Mouse (Mus musculus): Measurements from ENCODE around the gene Pecr.
A peak's percentile ranks its signal among the peaks of the same experiment; 100 is the strongest.

The Pecr gene

GRCm38 (mm10) chr1:72283992-72284485 lies at the start of gene Pecr, which contains the start of gene Tmem169:
Gene Pecr (minus strand): TSS chr1:72284314.
Gene Tmem169 (plus strand): TSS chr1:72284369.
- DNase-seq (ENCODE audit: extremely low read depth, insufficient read length, low spot score), result peak; percentile 99

- no peak for DNase-seq (ENCODE audit: extremely low read depth, insufficient read length, low spot score)
Observed at GRCm38 (mm10) chr1:72326162-72326821, 42.2 kb upstream of the Pecr start.

GRCm38 (mm10) chr1:72323248-72323647 lies 39.1 kb upstream of the Pecr start:
- no peak for DNase-seq (ENCODE audit: extremely low read depth, insufficient read length, low spot score)

- no peak for DNase-seq (ENCODE audit: extremely low read depth, insufficient read length, low spot score)
Observed at GRCm38 (mm10) chr1:72320759-72321158, 36.6 kb upstream of the Pecr start.

GRCm38 (mm10) chr1:72316901-72317300 lies 32.8 kb upstream of the Pecr start:
- no peak for DNase-seq (ENCODE audit: extremely low read depth, insufficient read length, low spot score)

- no peak for DNase-seq (ENCODE audit: extremely low read depth, insufficient read length, low spot score)
Observed at GRCm38 (mm10) chr1:72316409-72316808, 32.3 kb upstream of the Pecr start.

GRCm38 (mm10) chr1:72315447-72315846 lies 31.3 kb upstream of the Pecr start:
- DNase-seq (ENCODE audit: extremely low read depth, insufficient read length, low spot score), result no peak

GRCm38 (mm10) chr1:72313399-72314039 lies 29.4 kb upstream of the Pecr start:
- DNase-seq (ENCODE audit: extremely low read depth, insufficient read length, low spot score), result peak; percentile 20

GRCm38 (mm10) chr1:72312701-72313398 lies 28.7 kb upstream of the Pecr start:
- DNase-seq (ENCODE audit: extremely low read depth, insufficient read length, low spot score), result no peak

GRCm38 (mm10) chr1:72309744-72310424 lies 25.8 kb upstream of the Pecr start:
- DNase-seq (ENCODE audit: extremely low read depth, insufficient read length, low spot score), result peak; percentile 12

- no peak for DNase-seq (ENCODE audit: extremely low read depth, insufficient read length, low spot score)
Observed at GRCm38 (mm10) chr1:72308919-72309318, 24.8 kb upstream of the Pecr start.

- peak; percentile 86 for DNase-seq (ENCODE audit: extremely low read depth, insufficient read length, low spot score)
Observed at GRCm38 (mm10) chr1:72307317-72307798, 23.2 kb upstream of the Pecr start, which contains the start of gene Xrcc5. Gene Xrcc5 (plus strand): TSS chr1:72307421.

- peak; percentile 47 for DNase-seq (ENCODE audit: extremely low read depth, insufficient read length, low spot score)
Observed at GRCm38 (mm10) chr1:72306679-72307181, 22.6 kb upstream of the Pecr start.

GRCm38 (mm10) chr1:72306241-72306640 lies 22.1 kb upstream of the Pecr start:
- no peak for DNase-seq (ENCODE audit: extremely low read depth, insufficient read length, low spot score)

- no peak for DNase-seq (ENCODE audit: extremely low read depth, insufficient read length, low spot score)
Observed at GRCm38 (mm10) chr1:72301845-72302244, 17.7 kb upstream of the Pecr start.

- no peak for DNase-seq (ENCODE audit: extremely low read depth, insufficient read length, low spot score)
Observed at GRCm38 (mm10) chr1:72295746-72296145, 11.6 kb upstream of the Pecr start.

GRCm38 (mm10) chr1:72293869-72294663 lies 10.0 kb upstream of the Pecr start:
- no peak for DNase-seq (ENCODE audit: extremely low read depth, insufficient read length, low spot score)

- no peak for DNase-seq (ENCODE audit: extremely low read depth, insufficient read length, low spot score)
Observed at GRCm38 (mm10) chr1:72291925-72292324, 7.8 kb upstream of the Pecr start.

- no peak for DNase-seq (ENCODE audit: extremely low read depth, insufficient read length, low spot score)
Observed at GRCm38 (mm10) chr1:72291421-72291820, 7.3 kb upstream of the Pecr start.

- DNase-seq (ENCODE audit: extremely low read depth, insufficient read length, low spot score), result no peak
Observed at GRCm38 (mm10) chr1:72290896-72291295, 6.8 kb upstream of the Pecr start.
